Mouse (Mus musculus) adrenal gland (tissue): Measurements from ENCODE around the gene Klk1b4.
"Not testable (repeated sequence)": the region's sequence is repeated elsewhere in the genome, so short reads cannot be mapped to it uniquely, and the experiment has no call there.

ENCODE experiments used
- intact Hi-C: fragments of 180-260 bp; cut with DNase I; formaldehyde crosslinking; loops from one replicate; pipeline ENCODE4 v1.15.1; 2025
- long read RNA-seq, 2 experiments: library from polyadenylated mRNA; unstranded; transcript quantifications; one replicate each; pipeline ENCODE4 v2.0.0; 2020; ENCODE audit warnings: borderline replicate concordance in 1 of 2; ENCODE audit not compliant: insufficient replicate concordance in 1 of 2

Klk1b4 gene
- long read RNA-seq, experiment 1 = 0 reads
- long read RNA-seq, experiment 2 = 0 reads

DNA sequence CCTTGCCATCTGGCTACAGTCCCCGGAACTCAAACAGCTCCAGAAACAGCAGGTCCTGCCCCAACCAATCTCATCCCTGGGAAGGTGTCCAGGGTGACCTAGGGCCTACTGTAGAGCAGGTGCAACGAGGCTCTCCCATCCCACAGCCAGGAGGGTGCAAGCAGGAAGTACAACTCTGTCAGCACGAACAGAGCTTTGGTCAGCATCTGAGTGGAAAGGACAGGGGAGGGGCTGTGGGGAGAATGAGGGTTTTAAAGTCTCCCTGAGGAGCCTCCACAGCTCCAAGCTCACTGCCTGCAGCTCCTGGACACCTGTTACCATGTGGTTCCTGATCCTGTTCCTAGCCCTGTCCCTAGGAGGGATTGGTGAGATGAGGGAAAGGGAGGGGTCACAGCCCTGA, at the start of gene Klk1b4:
Klk1b4 (plus strand) TSS at position 301 of the 400 bp plus-strand sequence.
- intact Hi-C loops = not testable (repeated sequence)

DNA sequence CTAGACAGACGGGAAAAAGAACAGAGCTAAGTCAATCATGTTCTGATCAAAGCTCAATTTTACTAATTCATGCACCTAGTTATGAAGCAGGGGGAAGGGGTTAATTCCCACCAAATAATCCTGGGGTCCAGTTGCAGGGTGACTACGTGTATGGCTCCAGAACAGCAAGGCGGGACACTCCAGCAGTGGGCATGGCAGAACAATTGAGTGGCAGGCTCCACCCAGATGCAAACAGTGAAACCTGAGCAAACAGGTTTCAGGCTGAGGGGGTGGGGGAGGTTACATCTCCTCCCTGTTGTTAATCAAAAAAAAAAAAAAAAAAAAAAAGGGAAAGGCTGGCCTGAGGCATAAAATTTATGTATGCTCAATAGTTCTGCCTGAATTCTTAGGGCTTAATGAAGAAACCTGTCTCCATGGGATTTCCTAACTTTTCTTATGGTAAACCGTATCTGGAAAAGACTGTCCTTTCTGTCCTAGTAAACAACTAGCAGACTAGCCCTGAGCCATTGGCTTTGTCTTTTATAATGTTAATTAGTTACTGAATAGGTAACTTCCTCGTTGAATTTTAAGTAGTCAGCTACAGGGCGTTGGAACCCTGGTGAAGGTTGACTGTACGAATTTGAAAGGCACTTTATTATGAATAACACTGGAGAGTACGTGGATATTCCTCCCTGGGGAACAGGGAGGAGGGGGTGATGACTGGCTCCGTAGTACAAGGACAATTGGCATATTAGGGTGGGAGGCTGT, 27.8 kb upstream of the Klk1b4 start:
- intact Hi-C loops = no loop called here

DNA sequence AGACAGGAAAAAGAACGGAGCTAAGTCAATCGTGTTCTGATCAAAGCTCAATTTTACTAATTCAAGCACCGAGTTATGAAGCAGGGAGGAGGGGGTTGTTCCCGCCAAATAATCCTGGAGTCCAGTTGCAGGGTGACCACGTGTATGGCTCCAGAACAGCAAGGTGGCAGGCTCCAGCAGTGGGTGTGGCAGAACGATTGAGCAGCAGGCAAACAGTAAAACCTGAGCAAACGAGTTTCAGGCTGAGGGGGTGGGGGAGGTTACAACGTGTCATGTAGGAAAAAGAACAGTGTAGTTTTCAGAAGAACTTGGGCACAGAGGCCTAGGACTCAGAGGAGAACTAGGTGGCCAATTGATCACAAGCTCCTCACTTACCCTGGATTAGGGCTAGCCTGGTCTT, 20.7 kb upstream of the Klk1b4 start:
- intact Hi-C loops = not testable (repeated sequence)

DNA sequence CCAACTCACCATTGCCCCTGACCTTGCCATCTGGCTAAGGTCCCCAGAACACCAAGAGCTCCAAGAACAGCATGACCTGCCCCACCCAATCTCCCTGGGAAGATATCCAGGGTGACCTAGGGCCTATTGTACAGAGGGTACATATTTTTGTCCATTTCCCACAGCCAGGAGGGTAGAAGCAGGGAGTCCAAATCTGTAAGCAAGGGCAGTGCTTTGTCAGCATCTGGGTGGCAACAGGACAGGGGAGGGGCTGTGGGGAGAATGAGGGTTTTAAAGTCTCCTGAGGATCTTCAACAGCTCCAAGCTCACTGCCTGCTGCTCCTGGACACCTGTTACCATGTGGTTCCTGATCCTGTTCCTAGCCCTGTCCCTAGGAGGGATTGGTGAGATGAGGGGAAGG, 19.3 kb upstream of the Klk1b4 start, which contains the start of gene Klk1b24:
Klk1b24 (plus strand) TSS at position 301 of the 400 bp plus-strand sequence.
- intact Hi-C loops = not testable (repeated sequence)

DNA sequence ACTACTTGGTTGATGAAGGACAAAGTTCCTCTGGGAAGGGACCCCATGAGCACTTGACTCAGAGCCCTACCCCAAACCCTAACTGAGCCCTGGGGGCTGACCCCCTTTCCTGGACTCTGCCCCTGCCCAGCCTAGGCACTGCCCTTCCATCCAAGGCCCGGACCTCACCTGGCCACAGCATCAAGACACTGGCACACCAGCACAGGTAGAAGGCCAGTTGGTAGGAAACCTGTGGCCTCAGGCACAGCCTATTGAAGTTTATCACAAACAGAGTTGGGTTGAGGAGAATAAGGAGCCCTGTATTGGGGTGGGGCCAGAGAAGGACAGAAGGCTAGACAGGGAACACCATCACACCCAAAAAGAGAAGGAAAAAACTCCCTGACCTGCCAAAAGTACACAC, 13.8 kb upstream of the Klk1b4 start:
- intact Hi-C loops = not testable (repeated sequence)

DNA sequence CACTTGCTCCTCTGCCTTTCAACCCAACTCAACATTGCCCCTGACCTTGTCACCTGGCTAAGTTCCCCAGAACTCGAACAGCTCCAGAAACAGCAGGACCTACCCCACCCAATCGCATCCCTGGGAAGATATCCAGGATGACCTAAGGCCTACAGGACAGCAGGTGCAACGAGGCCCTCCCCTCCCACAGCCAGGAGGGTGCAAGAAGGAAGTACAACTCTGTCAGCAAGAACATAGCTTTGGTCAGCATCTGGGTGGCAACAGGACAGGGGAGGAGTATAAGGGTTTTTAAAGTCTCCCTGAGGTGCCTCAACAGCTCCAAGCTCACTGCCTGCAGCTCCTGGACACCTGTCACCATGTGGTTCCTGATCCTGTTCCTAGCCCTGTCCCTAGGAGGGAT, 9.3 kb upstream of the Klk1b4 start, which contains the start of gene Klk1b3:
Klk1b3 (plus strand) TSS at position 301 of the 400 bp plus-strand sequence.
- intact Hi-C loops = no loop called here

DNA sequence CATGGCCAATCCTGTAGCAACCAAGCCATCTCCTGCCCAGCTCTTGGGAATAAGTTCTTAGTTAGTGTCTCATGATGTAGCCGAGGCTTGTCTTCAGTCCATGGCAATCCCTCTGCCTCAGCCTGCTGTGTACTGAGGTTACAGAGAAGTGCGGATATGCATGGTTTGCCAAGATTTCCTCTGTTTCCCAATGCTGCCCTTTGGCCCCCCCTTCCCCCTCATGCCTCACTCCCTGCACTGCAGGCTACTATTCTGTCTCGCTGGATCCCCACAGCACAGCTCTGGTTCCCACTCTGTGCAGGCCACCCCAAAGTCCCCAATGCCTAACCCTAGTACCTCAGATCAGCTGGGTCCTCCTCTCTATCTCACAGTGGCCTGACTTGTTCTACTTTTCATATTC, 1.1 kb downstream of the Klk1b4 start:
- intact Hi-C loops = no loop called here

DNA sequence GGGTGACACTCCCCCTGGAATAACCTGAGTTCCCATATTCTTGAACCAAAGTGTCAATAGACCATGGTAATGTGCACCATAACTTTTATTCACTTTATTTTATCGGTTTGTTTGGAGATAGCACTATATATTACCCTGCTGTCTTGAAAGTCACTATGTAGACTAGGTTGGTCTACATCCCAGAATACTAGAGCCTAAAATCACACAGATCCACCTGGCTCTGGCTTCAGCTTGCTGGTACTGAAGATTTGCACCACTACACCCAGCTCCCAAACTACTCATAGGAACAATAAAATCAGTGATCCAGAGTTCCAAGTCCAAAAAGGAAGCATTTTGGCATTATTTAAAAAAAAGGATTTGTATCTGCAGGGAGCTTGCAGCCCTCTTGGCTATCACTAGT, 8.4 kb downstream of the Klk1b4 start, which contains the start of gene Klk1b5:
Klk1b5 (plus strand) TSS at position 301 of the 400 bp plus-strand sequence.
- intact Hi-C loops = no loop called here

DNA sequence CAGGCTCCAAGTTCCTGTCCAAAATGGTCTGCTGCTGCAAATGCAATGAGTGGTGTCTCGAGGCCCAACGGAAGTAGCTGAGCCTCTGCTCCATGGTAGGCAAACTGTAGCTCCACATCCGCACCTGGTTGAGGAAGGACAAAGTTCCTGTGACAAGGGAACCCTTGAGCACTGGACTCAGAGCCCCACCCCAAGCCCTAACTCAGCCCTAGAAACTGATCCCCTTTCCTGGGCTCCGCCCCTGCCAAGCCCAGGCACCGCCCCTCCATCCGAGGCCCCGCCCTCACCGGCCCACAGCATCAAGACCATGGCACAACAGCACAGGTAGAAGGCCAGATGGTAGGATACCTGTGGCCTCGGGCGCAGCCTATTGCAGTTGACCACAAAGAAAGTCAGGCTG, 14.4 kb downstream of the Klk1b4 start:
- intact Hi-C loops = not testable (repeated sequence)

DNA sequence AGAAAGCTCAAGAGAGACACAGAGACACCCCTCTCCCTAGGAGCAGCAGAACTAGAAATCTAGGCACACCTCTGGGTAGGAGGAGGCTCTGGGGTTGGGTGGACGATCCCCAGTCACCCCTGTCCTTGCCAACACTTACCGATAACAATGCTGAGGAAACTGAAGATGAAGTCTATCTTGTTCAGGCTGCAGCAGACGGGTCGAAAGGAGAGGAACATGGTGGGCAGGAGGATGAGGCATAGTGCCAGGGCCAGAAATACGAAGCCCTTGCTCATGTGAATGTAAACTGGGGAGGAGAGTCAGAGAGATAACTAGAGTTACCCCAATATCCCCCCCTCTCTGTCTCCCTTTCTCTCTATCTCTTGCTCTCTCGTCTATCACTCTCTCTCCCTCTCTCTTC, 15.1 kb downstream of the Klk1b4 start:
- intact Hi-C loops = not testable (repeated sequence)

DNA sequence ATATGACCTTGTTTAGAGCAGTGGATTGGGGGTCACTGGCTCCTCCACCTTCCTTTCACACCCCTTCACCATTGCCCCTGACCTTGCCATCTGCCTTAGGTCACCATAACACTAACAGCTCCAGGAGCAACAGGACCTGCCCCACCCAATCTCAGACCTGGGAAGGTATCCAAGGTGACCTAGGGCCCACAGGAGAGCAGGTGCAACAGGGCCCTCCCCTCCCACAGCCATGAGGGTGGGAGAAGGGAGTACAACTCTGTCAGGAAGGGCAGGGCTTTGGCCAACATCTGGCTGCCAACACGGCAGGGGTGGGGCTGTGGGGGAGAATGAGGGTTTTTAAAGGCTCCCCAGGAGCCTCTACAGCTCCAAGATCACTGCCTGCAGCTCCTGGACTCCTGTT, 17.8 kb downstream of the Klk1b4 start, which contains the start of gene Klk1:
Klk1 (plus strand) TSS at position 285 of the 400 bp plus-strand sequence.
- intact Hi-C loops = no loop called here

DNA sequence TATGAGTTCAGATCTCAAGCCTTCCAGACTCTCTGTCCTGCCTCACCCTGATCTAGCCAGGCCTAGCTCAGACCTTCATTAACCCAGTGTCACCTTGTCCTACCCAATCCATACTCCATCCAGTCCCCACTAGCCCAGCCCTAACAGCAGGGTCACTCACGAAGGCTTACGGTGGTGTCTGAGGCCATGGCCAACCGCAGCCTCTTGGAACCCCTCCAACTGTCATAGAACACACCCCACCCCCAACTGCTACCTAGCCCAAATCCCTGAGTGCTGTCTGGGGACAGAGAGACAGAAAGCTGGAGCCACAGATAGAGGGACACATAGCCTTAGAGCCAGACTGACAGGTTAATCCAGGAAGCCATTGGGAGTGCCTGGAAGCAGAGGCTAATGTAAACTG, 28.7 kb downstream of the Klk1b4 start, which contains the start of gene Gm36864:
Gm36864 (plus strand) TSS at position 269 of the 400 bp plus-strand sequence.
- intact Hi-C loops = no loop called here

DNA sequence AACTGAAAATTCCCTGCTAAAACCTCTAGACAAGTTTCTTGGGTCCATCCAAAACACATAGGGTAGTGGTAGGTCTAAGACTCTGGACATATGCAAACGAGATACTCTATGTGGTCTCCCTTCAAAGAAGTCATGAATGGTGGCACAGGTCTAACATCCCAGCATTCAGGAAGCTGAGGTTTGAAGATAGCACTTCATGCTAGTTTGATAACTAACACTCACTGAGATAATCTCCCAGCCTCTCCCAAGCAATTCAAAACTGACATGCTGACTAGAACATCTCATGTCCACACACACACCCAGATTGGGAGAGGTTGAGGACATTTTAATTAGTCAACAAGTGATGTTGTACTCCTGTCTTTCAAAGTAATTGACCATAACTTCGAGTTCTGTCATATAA, 32.7 kb downstream of the Klk1b4 start:
- intact Hi-C loops = no loop called here

DNA sequence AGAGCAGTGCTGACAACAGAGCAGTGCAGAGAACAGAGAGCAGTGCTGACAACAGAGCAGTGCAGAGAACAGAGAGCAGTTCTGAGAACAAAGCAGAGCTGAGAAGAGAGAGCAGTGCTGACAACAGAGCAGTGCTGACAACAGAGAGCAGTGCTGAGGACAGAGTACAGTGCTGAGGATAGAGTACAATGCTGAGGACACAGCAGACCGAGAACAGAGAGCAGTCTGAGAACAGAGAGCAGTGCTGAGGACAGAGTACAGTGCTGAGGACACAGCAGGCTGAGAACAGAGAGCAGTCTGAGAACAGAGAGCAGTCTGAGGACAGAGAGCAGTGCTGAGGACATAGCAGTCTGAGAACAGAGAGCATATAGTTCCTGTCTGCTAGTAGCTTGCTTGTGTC, 33.5 kb downstream of the Klk1b4 start:
- intact Hi-C loops = no loop called here

DNA sequence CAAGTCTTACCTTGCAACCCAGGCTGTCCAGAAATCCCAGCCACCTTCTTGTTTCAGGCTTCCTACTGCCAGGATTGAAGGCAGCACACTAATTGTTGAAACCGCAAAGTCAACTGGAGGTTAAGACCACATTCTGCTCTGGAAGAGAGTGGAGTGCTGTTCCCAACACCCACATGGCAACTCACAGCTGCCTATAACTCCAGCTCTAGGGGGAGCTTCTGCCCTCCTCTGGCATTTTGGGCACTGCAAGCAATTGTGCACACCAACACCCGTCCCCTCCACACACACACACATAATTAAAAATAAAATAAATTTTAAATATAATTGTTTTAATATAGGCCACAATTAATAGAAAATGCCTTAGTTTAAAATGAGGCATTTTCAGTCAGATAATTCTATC, 33.9 kb downstream of the Klk1b4 start:
- intact Hi-C loops = no loop called here

DNA sequence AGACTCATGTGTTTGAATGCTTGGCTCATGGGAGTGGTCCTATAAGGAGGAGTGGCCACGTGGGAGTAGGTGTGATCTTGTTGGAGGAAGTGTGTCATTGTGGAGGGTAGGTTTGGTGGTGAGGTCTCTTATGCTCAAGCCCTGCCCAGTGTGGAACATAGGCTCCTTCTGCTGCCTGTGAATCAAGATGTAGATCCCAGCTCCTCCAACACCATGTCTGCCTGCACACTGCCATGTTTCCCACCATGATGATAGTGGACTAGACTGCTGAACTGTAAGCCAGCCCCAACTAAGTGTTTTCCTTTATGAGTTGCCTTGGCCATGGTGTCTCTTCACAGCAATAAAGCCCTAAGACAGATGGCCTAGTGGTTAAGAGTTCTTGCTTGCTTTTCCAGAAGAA, 36.8 kb downstream of the Klk1b4 start:
- intact Hi-C loops = no loop called here

DNA sequence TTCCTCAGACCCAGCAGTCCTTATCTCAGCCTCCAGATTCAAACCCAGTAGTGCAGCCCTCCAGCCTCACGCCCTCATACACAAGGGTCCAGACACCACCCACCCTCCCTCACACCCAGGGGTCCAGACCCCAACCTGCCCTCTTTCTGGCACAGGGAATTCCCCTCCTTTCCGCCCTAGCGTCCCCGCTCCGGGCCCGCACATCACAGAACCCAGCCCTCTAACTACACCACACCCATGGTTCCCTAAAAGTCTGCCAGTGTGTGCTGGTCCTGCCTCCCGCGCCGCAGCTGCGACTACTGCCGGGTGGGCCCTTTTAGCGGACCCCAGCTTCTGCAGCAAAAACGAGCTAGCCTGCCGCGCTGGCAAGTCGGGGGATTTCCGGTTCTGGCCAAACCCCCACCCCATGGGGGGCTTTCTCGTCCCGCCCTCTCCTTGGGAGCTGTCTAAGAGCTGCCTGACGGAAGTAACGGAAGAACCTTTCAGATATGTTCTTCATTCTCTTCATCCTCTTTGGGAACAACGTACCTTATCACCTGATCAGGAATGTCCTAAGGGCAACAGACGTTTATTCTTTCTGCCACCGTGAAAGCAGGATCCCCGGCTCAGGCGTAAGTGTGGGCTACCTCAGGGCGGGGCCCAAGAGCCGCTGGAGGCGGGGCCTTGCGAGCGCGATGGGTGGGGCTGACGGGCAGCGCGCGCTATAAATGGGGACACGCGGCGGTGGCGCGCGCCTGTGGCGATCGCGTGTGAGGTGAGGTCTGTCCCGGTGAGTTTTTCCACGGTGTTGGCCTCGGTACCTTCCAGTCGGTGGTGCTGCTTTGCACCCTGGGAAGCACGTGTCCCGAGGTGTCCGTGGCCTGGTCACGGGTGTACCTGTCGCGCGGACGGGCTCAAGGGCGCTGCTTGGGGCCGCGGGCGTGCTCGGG, 39.1 kb downstream of the Klk1b4 start, which contains the start of the genes 1700028J19Rik and 2410002F23Rik:
1700028J19Rik (minus strand) TSS at position 641 of the 929 bp plus-strand sequence.
2410002F23Rik (plus strand) TSS at position 668 of the 929 bp plus-strand sequence.
- intact Hi-C loops = no loop called here

DNA sequence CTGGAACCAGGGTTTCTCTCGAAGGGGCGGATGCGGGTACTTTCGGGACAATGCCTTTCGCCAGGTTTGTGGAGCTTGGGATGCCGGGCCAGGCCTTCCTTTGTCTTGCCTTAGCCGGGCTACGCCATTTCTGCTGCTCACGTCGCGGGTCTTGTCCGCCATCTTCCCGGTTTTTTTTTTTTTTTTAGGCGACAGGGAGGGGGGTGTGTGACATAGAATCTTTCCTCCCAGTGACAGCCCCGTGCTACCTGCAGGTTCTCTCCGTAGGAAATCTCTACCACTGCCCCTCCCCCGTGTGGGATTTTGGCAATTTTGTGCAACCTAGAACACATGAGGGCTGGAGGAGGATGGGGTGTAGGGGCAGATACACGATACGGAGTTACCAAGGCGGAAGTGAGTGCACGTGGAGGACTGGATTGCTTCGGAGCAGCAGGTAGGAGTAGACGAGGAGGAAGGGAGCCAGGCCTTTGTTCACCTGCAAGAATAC, 39.8 kb downstream of the Klk1b4 start:
- intact Hi-C loops = no loop called here

DNA sequence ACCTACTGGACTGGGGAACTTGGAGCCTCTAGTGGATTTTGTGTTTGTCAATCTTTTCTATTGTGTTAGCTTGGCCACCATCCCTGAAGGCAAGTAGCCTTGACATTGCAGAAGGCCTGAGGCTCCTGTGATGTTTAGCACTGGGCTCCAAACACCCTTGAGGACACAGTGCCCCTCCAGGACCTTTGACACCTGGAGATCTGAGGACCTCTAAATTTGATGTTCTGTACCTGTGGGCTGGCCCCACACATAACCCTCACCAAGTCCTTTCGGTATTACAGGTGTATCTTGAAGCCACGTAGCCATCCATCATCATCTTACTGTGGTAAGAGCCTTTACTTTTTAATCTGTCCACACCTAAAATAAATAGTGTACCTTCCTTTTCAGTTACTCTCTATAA, 40.7 kb downstream of the Klk1b4 start:
- intact Hi-C loops = no loop called here

DNA sequence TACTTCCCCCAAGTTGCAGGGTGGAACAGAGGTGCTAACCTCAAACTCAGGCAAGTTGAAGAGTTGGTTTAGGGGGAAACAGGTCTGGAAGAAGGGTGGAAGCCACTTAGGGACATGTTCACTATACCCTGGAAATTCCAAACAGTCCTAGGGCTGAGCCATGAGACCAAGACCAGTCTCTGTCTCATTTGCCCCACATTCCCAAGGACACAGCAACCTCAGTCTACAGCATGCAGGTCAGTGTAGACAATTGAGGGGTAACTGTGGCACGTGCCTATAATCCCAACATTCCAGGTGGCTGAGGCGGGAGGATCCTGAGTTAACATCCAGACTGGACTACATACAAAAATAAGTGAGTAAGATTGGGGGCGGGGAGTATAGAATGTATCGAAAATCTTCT, 42.0 kb downstream of the Klk1b4 start:
- intact Hi-C loops = no loop called here

DNA sequence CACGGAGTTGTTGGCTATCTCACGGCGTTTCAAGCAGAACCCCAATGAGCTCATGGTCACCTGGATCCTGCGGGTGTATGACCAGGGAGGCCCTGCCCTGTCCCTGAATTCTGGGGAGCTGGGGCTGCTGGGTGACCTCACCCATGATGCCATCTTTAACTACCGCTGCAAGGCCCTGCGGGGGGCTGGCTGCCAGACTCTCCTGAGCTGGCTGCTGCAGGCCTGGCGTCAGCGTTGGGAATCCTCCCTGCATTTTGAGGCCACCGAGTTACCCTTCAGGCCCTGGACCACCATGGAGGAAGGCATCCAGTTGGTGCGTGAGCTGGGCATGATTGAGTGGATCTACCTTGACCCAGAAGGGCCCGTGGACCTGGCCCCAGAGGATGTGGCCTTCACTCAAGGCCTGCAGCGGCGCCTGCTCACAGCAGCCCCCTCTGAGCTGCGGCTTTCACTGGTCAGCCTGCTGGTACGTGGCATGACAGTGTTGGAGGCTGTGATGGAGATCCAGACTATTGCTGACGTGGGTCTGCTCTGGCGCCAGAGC, 43.6 kb downstream of the Klk1b4 start:
- intact Hi-C loops = not testable (repeated sequence)
